Mouse (Mus musculus) intestine, postnatal 0 days (tissue): Measurements from ENCODE around the gene Slc16a13. TPM values are rescaled to one million over a fixed set of nuclear protein-coding genes. Genes with fewer than 3 reads are reported as not detected.
A peak's percentile ranks its signal among the peaks of the same experiment; 100 is the strongest.

Source experiments
- ATAC-seq: fragments of 200-750 bp; cut with Nextera tagmentation; 2 replicates; pipeline ENCODE4 v1.8.0; 2017; ENCODE audit warnings: mild to moderate bottlenecking, moderate TSS enrichment, moderate library complexity
- H3K27ac ChIP-seq: fragments of 300-500 bp; sonication (generic); 2 replicates; pipeline ENCODE4 v1.5.1; 2014; ENCODE audit warnings: mild to moderate bottlenecking, low read depth, low read length, moderate library complexity
- H3K27me3 ChIP-seq: fragments of 300-500 bp; sonication (generic); replicated peaks from 2 replicates; pipeline ENCODE4 v1.6.1; 2014; ENCODE audit warnings: low read length, mixed read lengths; ENCODE audit not compliant: control insufficient read depth, insufficient read depth
- H3K36me3 ChIP-seq: fragments of 300-500 bp; sonication (generic); 2 replicates; pipeline ENCODE4 v1.6.1; 2014; ENCODE audit warnings: mild to moderate bottlenecking, moderate library complexity; ENCODE audit not compliant: control insufficient read depth, insufficient read depth
- H3K4me1 ChIP-seq: fragments of 300-500 bp; sonication (generic); replicated peaks from 2 replicates; pipeline ENCODE4 v1.6.1; 2014; ENCODE audit warnings: antibody characterized with exemption, low read length, mixed read lengths; ENCODE audit not compliant: control insufficient read depth, insufficient read depth
- H3K4me2 ChIP-seq: fragments of 300-500 bp; sonication (generic); replicated peaks from 2 replicates; pipeline ENCODE4 v1.6.1; 2014; ENCODE audit warnings: low read depth, mild to moderate bottlenecking, moderate library complexity
- H3K4me3 ChIP-seq: fragments of 300-500 bp; sonication (generic); 2 replicates; pipeline ENCODE4 v1.5.1; 2014; ENCODE audit warnings: low read depth, low read length
- H3K9ac ChIP-seq: fragments of 300-500 bp; sonication (generic); 2 replicates; pipeline ENCODE4 v1.6.1; 2014; ENCODE audit warnings: mild to moderate bottlenecking, low read depth, low read length
- H3K9me3 ChIP-seq: fragments of 300-500 bp; sonication (generic); 2 replicates; pipeline ENCODE4 v1.6.1; 2016; ENCODE audit warnings: mixed run types; ENCODE audit not compliant: control insufficient read depth
- CTCF ChIP-seq: sonication (generic); IDR thresholded peaks from 2 replicates; pipeline ENCODE4 v1.5.1; 2016; ENCODE audit warnings: low read depth, mild to moderate bottlenecking, control low read depth, antibody characterized with exemption, moderate library complexity
- WGBS: fragments of 180-500 bp; shearing (Covaris S2); extraction: QIAGEN DNeasy Blood & Tissue Kit; methylation state at CpG from one replicate; pipeline ENCODE4 v1.1.7; 2014; 5-methylcytosine and 5-hydroxymethylcytosine counted together
- polyA plus RNA-seq: library from polyadenylated mRNA; unstranded; fragments of >200 nt; fragmentation: Nextera tagmentation; extraction: Ambion mirVana; gene quantifications from 2 replicates; pipeline ENCODE4 v1.2.1, GENCODE M21; 2015

Gene Slc16a13
- polyA plus RNA-seq, 1 experiment from 2014 or later, result 9.9 TPM

DNA sequence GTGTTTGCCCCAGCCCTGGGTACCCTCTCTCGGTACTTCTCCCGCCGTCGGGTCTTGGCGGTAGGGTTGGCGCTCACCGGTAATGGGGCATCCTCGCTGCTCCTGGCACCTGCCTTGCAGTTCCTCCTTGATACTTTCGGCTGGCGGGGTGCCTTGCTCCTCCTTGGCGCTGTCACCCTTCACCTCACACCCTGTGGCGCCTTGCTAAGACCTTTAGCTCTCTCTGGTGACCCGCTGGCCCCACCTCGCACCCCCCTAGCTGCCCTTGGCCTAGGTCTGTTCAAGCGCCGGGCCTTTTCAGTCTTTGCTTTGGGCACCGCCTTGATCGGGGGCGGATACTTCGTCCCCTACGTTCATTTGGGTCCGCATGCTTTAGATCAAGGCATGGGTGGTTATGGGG, 5.6 kb downstream of the Slc16a13 start:
- H3K9ac ChIP-seq, result no peak overlapping the region
- ATAC-seq, result no peak
- peaks cover 4% of the 10 kb centered on the region; the same call in 1 of the 2 replicates for H3K36me3 ChIP-seq
- no peak overlapping the region for H3K4me3 ChIP-seq
- no peak for TF ChIP-seq CTCF
- H3K4me1 ChIP-seq, result peaks cover 12% of the 10 kb centered on the region
- no peak overlapping the region for H3K4me2 ChIP-seq
- no peak overlapping the region for H3K27ac ChIP-seq
- no peaks in the 10 kb centered on the region for H3K9me3 ChIP-seq
- 47% methylated on average over 22 of the region's 22 CpGs for WGBS
- H3K27me3 ChIP-seq, result peaks cover 15% of the 10 kb centered on the region

GRCm38 (mm10) chr11:70214856-70215209, 6.0 kb downstream of the Slc16a13 start:
- Histone ChIP-seq H3K27me3 (peaks cover 15% of the 10 kb centered on the region), H3K4me2 (peak overlapping the region; percentile 73), H3K36me3 (peaks cover 4% of the 10 kb centered on the region; the same call in 1 of the 2 replicates), H3K27ac (no peak overlapping the region), H3K4me1 (peaks cover 12% of the 10 kb centered on the region), H3K9ac (0 out of 2 replicates have a peak overlapping the region, but pooled peaks have one; percentile 17), H3K9me3 (no peaks in the 10 kb centered on the region), H3K4me3 (peak overlapping the region; percentile 32; the same call in 1 of the 2 replicates)
- no peak for ATAC-seq
- WGBS, result 28% methylated on average over 17 of the region's 18 CpGs
- no peak for TF ChIP-seq CTCF

DNA sequence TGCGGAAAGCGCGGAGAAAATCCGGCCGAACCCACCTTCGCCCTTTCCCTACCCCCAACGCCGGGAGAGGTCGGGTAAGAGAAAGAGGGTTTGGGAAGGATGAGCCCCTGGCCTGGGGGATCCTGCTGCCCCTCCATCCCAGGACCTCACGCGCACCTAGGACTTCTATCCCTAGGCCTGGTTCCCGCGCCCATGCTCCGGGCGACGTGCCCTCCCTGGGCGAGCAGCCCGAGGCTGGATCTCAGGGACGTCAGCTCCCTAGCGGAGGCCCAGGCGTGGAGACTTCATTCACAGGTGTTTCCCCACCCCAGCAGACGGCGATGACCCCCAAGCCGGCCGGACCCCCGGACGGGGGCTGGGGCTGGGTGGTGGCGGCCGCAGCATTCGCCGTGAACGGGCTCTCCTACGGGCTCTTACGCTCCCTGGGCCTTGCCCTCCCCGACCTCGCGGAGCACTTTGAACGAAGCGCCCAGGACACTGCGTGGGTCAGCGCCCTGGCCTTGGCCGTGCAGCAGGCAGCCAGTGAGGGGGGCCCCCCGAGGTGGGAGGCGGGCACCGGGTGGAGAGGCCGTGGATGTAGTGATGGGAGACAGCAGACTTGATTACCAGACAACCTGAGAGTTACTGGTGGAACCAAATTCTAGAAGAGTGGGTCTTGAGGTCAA, 6.5 kb downstream of the Slc16a13 start:
- 0 out of 2 replicates have a peak, but pooled peaks have one; percentile 6 for ATAC-seq
- peak overlapping the region; percentile 73 for H3K4me2 ChIP-seq
- peaks cover 12% of the 10 kb centered on the region for H3K4me1 ChIP-seq
- H3K27ac ChIP-seq, result no peak overlapping the region
- 1% methylated on average over 46 of the region's 46 CpGs for WGBS
- H3K9ac ChIP-seq, result 0 out of 2 replicates have a peak overlapping the region, but pooled peaks have one; percentile 17
- H3K36me3 ChIP-seq, result peaks cover 4% of the 10 kb centered on the region; the same call in 1 of the 2 replicates
- H3K4me3 ChIP-seq, result peak overlapping the region; percentile 32
- no peak for TF ChIP-seq CTCF
- H3K27me3 ChIP-seq, result peaks cover 15% of the 10 kb centered on the region
- H3K9me3 ChIP-seq, result no peaks in the 10 kb centered on the region

- 0 out of 2 replicates have a peak overlapping the region, but pooled peaks have one; percentile 16 for H3K27ac ChIP-seq
- H3K9me3 ChIP-seq, result no peaks in the 10 kb centered on the region
- H3K4me1 ChIP-seq, result peaks cover 11% of the 10 kb centered on the region
- peak overlapping the region; percentile 32 for H3K4me3 ChIP-seq
- 0 out of 2 replicates have a peak overlapping the region, but pooled peaks have one; percentile 17 for H3K9ac ChIP-seq
- no peak for TF ChIP-seq CTCF
- ATAC-seq, result peak; percentile 17; the same call in 1 of the 2 replicates
- H3K4me2 ChIP-seq, result peak overlapping the region; percentile 73
- H3K36me3 ChIP-seq, result peaks cover 4% of the 10 kb centered on the region; the same call in 1 of the 2 replicates
- WGBS, result 7% methylated on average over 26 of the region's 26 CpGs
- H3K27me3 ChIP-seq, result peaks cover 15% of the 10 kb centered on the region
Observed at GRCm38 (mm10) chr11:70213736-70214135, 7.1 kb downstream of the Slc16a13 start.

GRCm38 (mm10) chr11:70212896-70213295, 8.0 kb downstream of the Slc16a13 start:
- H3K9ac ChIP-seq, result no peak overlapping the region

DNA sequence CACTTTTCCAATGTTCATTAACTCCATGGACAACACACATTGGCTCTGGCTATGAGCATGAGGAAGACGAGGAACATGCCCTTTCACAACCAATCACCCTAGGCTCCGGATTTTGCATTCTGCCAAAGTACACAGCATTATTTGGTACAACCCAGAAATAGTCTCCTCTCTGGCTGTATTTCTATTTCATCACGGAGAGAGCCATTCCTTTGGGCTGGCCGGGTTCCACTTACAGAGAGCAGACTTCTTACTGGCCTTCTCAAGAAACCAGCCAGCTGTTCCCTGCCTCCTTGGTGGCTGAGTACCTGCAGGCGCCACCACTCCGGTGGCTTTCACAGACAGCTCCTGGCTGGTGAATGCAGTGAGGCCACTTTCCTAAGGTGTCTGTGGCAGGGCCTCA, 8.4 kb downstream of the Slc16a13 start, which contains the start of gene Slc16a11:
Gene Slc16a11 (plus strand): TSS at position 330 of the 400 bp plus-strand sequence.
- Histone ChIP-seq H3K9ac (no peak within 1 kb of the TSS), H3K4me1 (0 out of 2 replicates have a peak, but pooled peaks cover 7% of the 10 kb centered on the region), H3K4me3 (peak within 1 kb of the TSS; percentile 32; the same call in 1 of the 2 replicates), H3K27ac (0 out of 2 replicates have a peak within 1 kb of the TSS, but pooled peaks have one; percentile 16), H3K9me3 (no peaks in the 10 kb centered on the region), H3K4me2 (peak within 1 kb of the TSS; percentile 73), H3K27me3 (peaks cover 15% of the 10 kb centered on the region), H3K36me3 (peaks cover 4% of the 10 kb centered on the region; the same call in 1 of the 2 replicates)
- WGBS, result 60% methylated on average over 6 of the region's 6 CpGs
- ATAC-seq, result no peak
- TF ChIP-seq CTCF, result no peak

More at GRCm38 (mm10) chr11:70212896-70213295, 8.0 kb downstream of the Slc16a13 start:
- peaks cover 4% of the 10 kb centered on the region; the same call in 1 of the 2 replicates for H3K36me3 ChIP-seq
- H3K4me2 ChIP-seq, result peak overlapping the region; percentile 73
- peak; percentile 82 for TF ChIP-seq CTCF
- 0 out of 2 replicates have a peak, but pooled peaks cover 7% of the 10 kb centered on the region for H3K4me1 ChIP-seq
- H3K4me3 ChIP-seq, result 0 out of 2 replicates have a peak overlapping the region, but pooled peaks have one; percentile 32
- peaks cover 15% of the 10 kb centered on the region for H3K27me3 ChIP-seq
- H3K9me3 ChIP-seq, result no peaks in the 10 kb centered on the region
- peak; percentile 34; the same call in 1 of the 2 replicates for ATAC-seq
- WGBS, result 5% methylated on average over 9 of the region's 9 CpGs
- H3K27ac ChIP-seq, result no peak overlapping the region
